Comparison of ENCODE assay signal across 9 mouse cellular contexts in the genomic region with DNA sequence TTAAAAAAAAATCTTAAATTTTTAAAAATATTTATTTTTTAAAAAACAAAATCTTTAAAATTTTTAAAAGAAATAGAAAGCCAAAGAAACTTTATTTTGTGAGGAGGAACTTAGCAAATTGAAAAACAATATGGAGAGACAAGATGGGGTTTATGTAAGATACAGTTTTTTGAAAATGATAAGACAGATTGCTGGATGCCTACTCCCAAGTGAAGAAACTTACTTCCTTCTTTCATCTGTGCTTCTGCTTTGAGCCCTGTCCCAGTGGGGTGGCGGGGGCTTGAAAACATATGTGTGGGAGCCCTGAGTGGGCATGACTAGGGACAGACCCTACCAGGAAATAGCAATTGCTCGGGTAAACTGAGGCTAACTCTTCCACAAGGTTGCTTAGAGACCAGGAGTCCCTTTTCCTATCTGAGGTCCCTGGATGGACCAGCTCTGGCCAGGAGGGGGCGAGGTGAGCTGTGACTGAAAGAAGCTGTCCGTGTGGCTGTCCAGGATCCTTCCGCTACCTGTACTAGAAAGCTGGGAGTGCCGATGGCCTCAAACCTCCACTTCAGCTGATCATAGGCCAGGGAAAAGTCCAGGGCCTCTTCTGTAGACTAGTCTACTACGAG. TPM values are rescaled to one million over a fixed set of nuclear protein-coding genes. Genes with fewer than 3 reads are reported as not detected.
A peak's percentile ranks its signal among the peaks of the same experiment; 100 is the strongest.
DNase-seq lines count a peak whose midpoint lies in the region; ATAC-seq and TF ChIP-seq lines count a peak whose summit lies in the region.
"Had no signal": no experiment of that assay in that cellular context is flagged by ENCODE, and none has a peak within 500 bp of the region (broad histone marks: within the 10 kb centered on the region; RNA-seq: fewer than 3 reads in every experiment).

No protein-coding gene starts in this region.

- TF ChIP-seq RAD21 in MEL (IDR thresholded peaks at IDR 0.05; ENCODE audit: low read depth, low read length): peak; percentile 53

- no peak for ATAC-seq in kidney, embryonic 15.5 days (replicated peaks; ENCODE audit: low FRiP score)
- ATAC-seq in limb, embryonic 11.5 days (ENCODE audit: insufficient number of reproducible peaks, low FRiP score, low TSS enrichment, low read depth): no peak
- no peak for ATAC-seq in midbrain, postnatal 0 days (ENCODE audit: low FRiP score)

- intact Hi-C loops in heart, postnatal 10 days (cut with DNase I): loop anchor here (5.0 kb wide), 1 partner anchor 252 kb away; no protein-coding TSS in a partner anchor

- H3K36me3 ChIP-seq in kidney, embryonic 15.5 days: no peaks in the 10 kb centered on the region
- peaks cover 1 to 30% of the 10 kb centered on the region in 2 experiments; a peak in 2 of 4 replicates for H3K36me3 ChIP-seq in MEL (ENCODE audit: control insufficient read depth in 1 of 2, insufficient read depth in 2 of 2, low read length in 2 of 2)
- H3K36me3 ChIP-seq in limb, embryonic 11.5 days (ENCODE audit: control insufficient read depth, insufficient read depth, low read length): no peaks in the 10 kb centered on the region
- H3K36me3 ChIP-seq in midbrain, postnatal 0 days (ENCODE audit: insufficient read depth, low read length): no peaks in the 10 kb centered on the region
- H3K36me3 ChIP-seq: limb, embryonic 13.5 days had no signal

- no peak overlapping the region for H3K4me3 ChIP-seq in kidney, embryonic 15.5 days (replicated peaks)
- H3K4me3 ChIP-seq in MEL (ENCODE audit: control insufficient read depth in 1 of 2, insufficient read depth in 1 of 2, low read depth in 2 of 2, low read length in 2 of 2): peak overlapping the region; percentile 5 to 20; a peak in 3 of 4 replicates
- H3K4me3 ChIP-seq in limb, embryonic 11.5 days (ENCODE audit: low read depth, low read length): no peak overlapping the region
- H3K4me3 ChIP-seq in midbrain, postnatal 0 days (ENCODE audit: low read depth, low read length): no peak overlapping the region
- H3K4me3 ChIP-seq: limb, embryonic 13.5 days had no signal

- TF ChIP-seq EP300 in MEL (IDR thresholded peaks at IDR 0.05; ENCODE audit: low read depth in 1 of 2, low read length in 2 of 2): peak; percentile 48 to 76

- H3K4me1 ChIP-seq in kidney, embryonic 15.5 days: peaks cover 25% of the 10 kb centered on the region
- peaks cover 7 to 25% of the 10 kb centered on the region in 2 experiments for H3K4me1 ChIP-seq in MEL (ENCODE audit: control insufficient read depth in 1 of 2, insufficient read depth in 2 of 2, low read length in 2 of 2)
- H3K4me1 ChIP-seq in limb, embryonic 11.5 days (ENCODE audit: control insufficient read depth, insufficient read depth, low read length): peaks cover 17% of the 10 kb centered on the region
- peaks cover 9% of the 10 kb centered on the region for H3K4me1 ChIP-seq in midbrain, postnatal 0 days (ENCODE audit: insufficient read depth, low read length)

- peak; percentile 76 to 84 (median 80) for TF ChIP-seq CTCF in MEL (IDR thresholded peaks at IDR 0.05 in 2 of 3, conservative IDR thresholded peaks at IDR 0.05 in 1 of 3; ENCODE audit: control insufficient read depth in 1 of 3, insufficient read depth in 1 of 3, low read depth in 2 of 3, low read length in 3 of 3, poor library complexity in 1 of 3, severe bottlenecking in 1 of 3)
- TF ChIP-seq CTCF in midbrain, postnatal 0 days (IDR thresholded peaks at IDR 0.05): peak; percentile 74

- no peak overlapping the region for H3K27ac ChIP-seq in kidney, embryonic 15.5 days
- peak overlapping the region; percentile 68 for H3K27ac ChIP-seq in MEL (ENCODE audit: control insufficient read depth, low read depth, low read length)
- no peak overlapping the region for H3K27ac ChIP-seq in limb, embryonic 11.5 days (replicated peaks; ENCODE audit: low read depth, low read length)
- no peak overlapping the region for H3K27ac ChIP-seq in midbrain, postnatal 0 days (ENCODE audit: low read depth, low read length)
- H3K27ac ChIP-seq: limb, embryonic 13.5 days had no signal

- TF ChIP-seq POLR2A in MEL (IDR thresholded peaks at IDR 0.05; ENCODE audit: control insufficient read depth in 1 of 2, insufficient read depth in 1 of 2, low read depth in 1 of 2, low read length in 2 of 2, poor library complexity in 1 of 2): peak in 1 of 2 experiments; percentile 27; a peak in 1 of 4 replicates

- DNase-seq in kidney, adult 18-20 months: peak; percentile 79
- peak; percentile 87 for DNase-seq in MEL (ENCODE audit: low read depth, low spot score)
- DNase-seq in cerebellum, postnatal 14 days: peak; percentile 85 to 87
- DNase-seq in heart, postnatal 10 days: peak; percentile 71 to 75
- DNase-seq in limb, embryonic 11.5 days (ENCODE audit: low spot score): peak; percentile 80
- DNase-seq in midbrain, postnatal 0 days (ENCODE audit: low spot score): peak; percentile 59
- DNase-seq in thymus, postnatal 10 days (ENCODE audit: low spot score in 2 of 2): peak; percentile 21 to 47

- H3K27me3 ChIP-seq in kidney, embryonic 15.5 days: no peaks in the 10 kb centered on the region
- no peaks in the 10 kb centered on the region; a peak in 1 of 4 replicates for H3K27me3 ChIP-seq in MEL (ENCODE audit: control insufficient read depth in 1 of 2, insufficient read depth in 2 of 2, low read length in 2 of 2)
- H3K27me3 ChIP-seq in limb, embryonic 11.5 days (ENCODE audit: control insufficient read depth, insufficient read depth, low read length): no peaks in the 10 kb centered on the region
- no peaks in the 10 kb centered on the region for H3K27me3 ChIP-seq in midbrain, postnatal 0 days (ENCODE audit: insufficient read depth, low read length)

- no peak overlapping the region for H3K9ac ChIP-seq in kidney, embryonic 15.5 days
- H3K9ac ChIP-seq in MEL (ENCODE audit: control insufficient read depth, low read depth, low read length, poor library complexity, severe bottlenecking): peak overlapping the region; percentile 32; the same call in 1 of the 2 replicates
- no peak overlapping the region for H3K9ac ChIP-seq in limb, embryonic 11.5 days (ENCODE audit: low read length)
- no peak overlapping the region for H3K9ac ChIP-seq in midbrain, postnatal 0 days (replicated peaks; ENCODE audit: low read length, poor library complexity, severe bottlenecking)
- H3K9ac ChIP-seq: limb, embryonic 13.5 days had no signal

- 13% methylated on average over 7 of the region's 7 CpGs for WGBS in kidney, embryonic 15.5 days
- WGBS in limb, embryonic 11.5 days: 9% methylated on average over 7 of the region's 7 CpGs
- WGBS in midbrain, postnatal 0 days: 11% methylated on average over 7 of the region's 7 CpGs

- peaks cover 33% of the 10 kb centered on the region for H3K79me2 ChIP-seq in MEL (ENCODE audit: control insufficient read depth, insufficient read depth, low read length, poor library complexity)

- no peaks in the 10 kb centered on the region for H3K9me3 ChIP-seq in kidney, embryonic 15.5 days (replicated peaks)
- no peaks in the 10 kb centered on the region for H3K9me3 ChIP-seq in MEL (replicated peaks; ENCODE audit: insufficient read depth, low read length)
- no peaks in the 10 kb centered on the region for H3K9me3 ChIP-seq in limb, embryonic 11.5 days (ENCODE audit: control insufficient read depth, low read length)
- H3K9me3 ChIP-seq in midbrain, postnatal 0 days (ENCODE audit: low read length): no peaks in the 10 kb centered on the region
- H3K9me3 ChIP-seq: limb, embryonic 13.5 days had no signal

- no peak overlapping the region for H3K4me2 ChIP-seq in kidney, embryonic 15.5 days
- no peak overlapping the region for H3K4me2 ChIP-seq in limb, embryonic 11.5 days (ENCODE audit: low read depth, severe bottlenecking)
- no peak overlapping the region for H3K4me2 ChIP-seq in midbrain, postnatal 0 days (ENCODE audit: low read depth, low read length, poor library complexity, severe bottlenecking)
- H3K4me2 ChIP-seq: limb, embryonic 13.5 days had no signal

RNA-seq across cellular contexts. Expression of a gene that starts 2.2 kb away (rescaled TPM):
- polyA plus RNA-seq in kidney, embryonic 15.5 days (2015; fragmentation: Nextera tagmentation; extraction: Ambion mirVana): 700 and 709 TPM in 2 replicates
- total RNA-seq in MEL (2012; rRNA removed): 541 and 555 TPM in 2 replicates
- polyA plus RNA-seq in MEL (2012; ENCODE audit: insufficient read depth in 1 of 2, insufficient read length in 2 of 2, low read depth in 1 of 2, low replicate concordance in 2 of 2, missing spikeins in 1 of 2): 100 to 1,000 TPM in 1 of 2 experiments, not detected in 1; 617 TPM
- 100 to 1,000 TPM; 339 to 344 TPM for total RNA-seq in heart, postnatal 10 days (2021)
- polyA plus RNA-seq in limb, embryonic 11.5 days (2014; fragmentation: Nextera tagmentation; extraction: Ambion mirVana): 647 and 649 TPM in 2 replicates
- total RNA-seq in midbrain, postnatal 0 days (2014; rRNA removed): 372 and 409 TPM in 2 replicates
- 626 and 656 TPM in 2 replicates for polyA plus RNA-seq in midbrain, postnatal 0 days (2015; fragmentation: Nextera tagmentation; extraction: Ambion mirVana)

RNA-seq across cellular contexts. Expression of a gene that starts 22.1 kb away (rescaled TPM):
- polyA plus RNA-seq in kidney, embryonic 15.5 days (2015; fragmentation: Nextera tagmentation; extraction: Ambion mirVana): 32.5 and 36.4 TPM in 2 replicates
- total RNA-seq in MEL (2012; rRNA removed): 29.7 and 35.5 TPM in 2 replicates
- polyA plus RNA-seq in MEL (2012; ENCODE audit: insufficient read depth in 1 of 2, insufficient read length in 2 of 2, low read depth in 1 of 2, low replicate concordance in 2 of 2, missing spikeins in 1 of 2): 10 to 100 TPM in 1 of 2 experiments, not detected in 1; 59.8 TPM
- total RNA-seq in heart, postnatal 10 days (2021): 10 to 100 TPM in 1 of 2 experiments, 1 to 10 TPM in 1; 9.4 to 12.3 TPM
- 41.7 and 41.8 TPM in 2 replicates for polyA plus RNA-seq in limb, embryonic 11.5 days (2014; fragmentation: Nextera tagmentation; extraction: Ambion mirVana)
- 7.0 and 7.3 TPM in 2 replicates for total RNA-seq in midbrain, postnatal 0 days (2014; rRNA removed)
- polyA plus RNA-seq in midbrain, postnatal 0 days (2015; fragmentation: Nextera tagmentation; extraction: Ambion mirVana): 25.5 and 28.3 TPM in 2 replicates

RNA-seq across cellular contexts. Expression of a gene that starts 28.0 kb away (rescaled TPM):
- 99.6 and 102 TPM in 2 replicates for polyA plus RNA-seq in kidney, embryonic 15.5 days (2015; fragmentation: Nextera tagmentation; extraction: Ambion mirVana)
- 75.0 and 75.5 TPM in 2 replicates for total RNA-seq in MEL (2012; rRNA removed)
- polyA plus RNA-seq in MEL (2012; ENCODE audit: insufficient read depth in 1 of 2, insufficient read length in 2 of 2, low read depth in 1 of 2, low replicate concordance in 2 of 2, missing spikeins in 1 of 2): 10 to 100 TPM in 1 of 2 experiments, not detected in 1; 68.5 TPM
- total RNA-seq in heart, postnatal 10 days (2021): 10 to 100 TPM; 86.9 to 88.0 TPM
- polyA plus RNA-seq in limb, embryonic 11.5 days (2014; fragmentation: Nextera tagmentation; extraction: Ambion mirVana): 104 and 106 TPM in 2 replicates
- total RNA-seq in midbrain, postnatal 0 days (2014; rRNA removed): 65.0 and 80.6 TPM in 2 replicates
- 104 and 112 TPM in 2 replicates for polyA plus RNA-seq in midbrain, postnatal 0 days (2015; fragmentation: Nextera tagmentation; extraction: Ambion mirVana)

RNA-seq across cellular contexts. Expression of a gene that starts 38.2 kb away (rescaled TPM):
- polyA plus RNA-seq in kidney, embryonic 15.5 days (2015; fragmentation: Nextera tagmentation; extraction: Ambion mirVana): 117 and 120 TPM in 2 replicates
- 249 and 295 TPM in 2 replicates for total RNA-seq in MEL (2012; rRNA removed)
- 100 to 1,000 TPM in 1 of 2 experiments, not detected in 1; 215 TPM for polyA plus RNA-seq in MEL (2012; ENCODE audit: insufficient read depth in 1 of 2, insufficient read length in 2 of 2, low read depth in 1 of 2, low replicate concordance in 2 of 2, missing spikeins in 1 of 2)
- 10 to 100 TPM; 74.3 to 76.2 TPM for total RNA-seq in heart, postnatal 10 days (2021)
- polyA plus RNA-seq in limb, embryonic 11.5 days (2014; fragmentation: Nextera tagmentation; extraction: Ambion mirVana): 136 and 149 TPM in 2 replicates
- total RNA-seq in midbrain, postnatal 0 days (2014; rRNA removed): 125 and 141 TPM in 2 replicates
- 289 and 314 TPM in 2 replicates for polyA plus RNA-seq in midbrain, postnatal 0 days (2015; fragmentation: Nextera tagmentation; extraction: Ambion mirVana)

RNA-seq across cellular contexts. Expression of a gene that starts 47.2 kb away (rescaled TPM):
- polyA plus RNA-seq in kidney, embryonic 15.5 days (2015; fragmentation: Nextera tagmentation; extraction: Ambion mirVana): 0.22 and 0.27 TPM in 2 replicates
- total RNA-seq in MEL (2012; rRNA removed): 0.08 TPM in 1 of 2 replicates, not detected in the other
- under 1 TPM in 1 of 2 experiments, not detected in 1; 0.07 TPM for polyA plus RNA-seq in MEL (2012; ENCODE audit: insufficient read depth in 1 of 2, insufficient read length in 2 of 2, low read depth in 1 of 2, low replicate concordance in 2 of 2, missing spikeins in 1 of 2)
- 1 to 10 TPM; 1.7 to 1.8 TPM for total RNA-seq in heart, postnatal 10 days (2021)
- 0.15 and 0.20 TPM in 2 replicates for polyA plus RNA-seq in limb, embryonic 11.5 days (2014; fragmentation: Nextera tagmentation; extraction: Ambion mirVana)
- total RNA-seq in midbrain, postnatal 0 days (2014; rRNA removed): 0.38 and 0.99 TPM in 2 replicates
- polyA plus RNA-seq in midbrain, postnatal 0 days (2015; fragmentation: Nextera tagmentation; extraction: Ambion mirVana): 0.27 and 0.44 TPM in 2 replicates

Comparison
In these comparisons a context has a peak if more than half of its experiments do, and no peak if none do; other contexts are left out.
1. DNase-seq: peak in every context shown above with its lines; median percentile 87 in MEL; 86 in cerebellum, postnatal 14 days; 80 in limb, embryonic 11.5 days; 79 in kidney, adult 18-20 months; 73 in heart, postnatal 10 days; 59 in midbrain, postnatal 0 days; 34 in thymus, postnatal 10 days.
2. H3K4me3 ChIP-seq: peak in MEL (2 of 2); none in kidney, embryonic 15.5 days (single experiment), limb, embryonic 11.5 days (single experiment) and midbrain, postnatal 0 days (single experiment).